Mouse (Mus musculus) megakaryocyte progenitor cell, adult 5-6 weeks (primary cell): ENCODE data around the gene Wwc1. TPM values are rescaled to one million over a fixed set of nuclear protein-coding genes. Genes with fewer than 3 reads are reported as not detected.

ENCODE experiments used
- ATAC-seq: replicated peaks from 2 replicates; pipeline ENCODE4 v1.8.0; 2016; ENCODE audit warnings: mild to moderate bottlenecking, moderate TSS enrichment, inconsistent platforms; ENCODE audit not compliant: poor library complexity
- total RNA-seq, 2 experiments: library from RNA; stranded (forward) in 1 of 2; stranded (reverse) in 1 of 2; fragments of 157-497, 149-512 nt in 1 of 2; fragments of 200-1000 nt in 1 of 2; gene quantifications; 2 replicates each; pipeline versions ENCODE4 v1.2.3 to v1.2.4; 2015 to 2017

The Wwc1 gene
- total RNA-seq, 2 experiments from 2014 or later: 0.02 TPM; not detected in 1

DNA sequence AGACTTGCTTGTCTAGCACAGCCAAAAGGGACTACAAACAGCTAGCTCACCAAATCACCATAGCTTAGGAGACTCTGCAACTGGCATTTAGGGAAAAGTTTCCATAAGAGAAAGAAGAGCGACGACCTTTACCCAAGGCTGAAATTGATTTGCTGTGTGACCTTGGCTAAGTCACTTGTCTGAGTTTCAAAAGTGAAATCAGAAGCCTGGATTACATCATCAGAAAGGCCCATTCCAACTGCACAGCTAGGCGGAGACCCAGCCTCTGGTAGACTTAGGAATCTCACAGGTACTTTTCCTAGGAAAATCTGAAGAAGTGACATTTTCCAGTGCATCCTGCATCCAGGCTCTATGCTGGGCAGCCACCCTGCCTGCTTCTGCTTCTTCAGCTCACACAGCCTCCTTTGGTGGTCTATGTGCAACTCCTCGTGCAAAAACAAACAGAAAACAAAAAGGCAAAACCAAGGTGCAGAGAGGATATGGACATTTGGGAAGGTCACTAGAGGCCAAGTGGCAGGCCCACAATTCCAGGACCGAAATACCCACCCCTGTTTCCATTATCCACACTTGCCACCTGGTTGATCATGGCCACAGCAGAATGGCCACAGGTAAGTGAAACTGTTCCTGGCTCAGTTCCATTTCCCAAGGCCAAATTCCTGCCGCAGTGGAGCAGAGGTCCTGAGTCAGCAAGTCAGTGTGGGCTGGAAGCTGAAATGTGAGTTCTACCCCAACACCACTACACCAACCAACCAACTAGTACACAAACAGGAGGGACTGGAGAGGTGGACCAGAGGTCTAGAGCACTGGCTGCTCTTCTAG, 5.5 kb downstream of the Wwc1 start:
- no peak for ATAC-seq

DNA sequence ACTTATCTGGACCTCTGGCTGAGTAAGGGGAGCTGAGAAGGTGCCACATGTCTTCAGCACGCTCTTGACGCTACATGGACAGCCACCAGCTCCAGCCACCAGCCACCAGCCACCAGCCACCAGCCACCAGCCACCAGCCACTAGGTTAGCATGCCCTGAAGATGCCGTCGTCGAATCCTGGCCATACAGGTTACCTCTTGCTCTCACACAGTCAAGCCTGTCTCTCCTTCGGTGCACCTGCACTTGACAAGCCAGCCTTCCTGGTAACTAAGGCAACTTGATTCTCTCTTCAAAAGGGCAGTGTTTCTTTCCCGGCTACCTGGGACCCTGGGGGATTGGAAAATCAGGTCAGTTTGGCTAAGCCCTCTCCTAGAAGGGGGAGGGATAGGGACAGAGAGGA, 7.2 kb downstream of the Wwc1 start:
- no peak for ATAC-seq

DNA sequence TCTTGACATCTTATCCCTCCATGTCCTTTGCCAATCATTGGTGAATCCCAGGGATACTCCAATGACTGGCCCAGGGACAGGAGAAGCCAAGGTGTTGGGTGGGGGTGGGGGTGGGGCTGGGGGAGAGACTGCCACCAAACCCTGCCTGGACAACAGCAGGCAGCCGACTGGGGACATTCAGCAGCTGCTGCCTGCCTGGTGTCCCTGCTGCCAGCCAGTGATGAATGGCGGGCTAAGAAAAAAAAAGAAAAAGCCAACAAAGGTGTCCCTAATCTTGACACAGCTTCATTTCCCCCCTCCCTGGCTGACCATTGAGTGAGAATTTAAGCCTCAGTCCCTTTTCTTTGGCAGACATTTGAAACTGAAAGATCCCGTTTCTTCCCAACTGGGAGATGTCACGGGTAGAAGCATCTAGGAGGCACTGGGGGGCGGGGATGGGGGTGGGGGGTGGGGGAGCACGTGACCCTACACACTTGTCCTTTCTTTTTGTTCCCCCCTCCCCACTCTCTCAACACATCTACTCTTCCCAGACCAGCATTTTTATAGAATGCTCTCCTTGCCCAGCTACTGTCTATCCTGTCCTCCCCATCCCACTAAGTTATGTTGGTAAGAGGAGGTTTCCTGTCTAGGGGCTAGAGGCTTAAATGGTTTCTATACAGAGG, 7.9 kb downstream of the Wwc1 start:
- ATAC-seq: no peak

DNA sequence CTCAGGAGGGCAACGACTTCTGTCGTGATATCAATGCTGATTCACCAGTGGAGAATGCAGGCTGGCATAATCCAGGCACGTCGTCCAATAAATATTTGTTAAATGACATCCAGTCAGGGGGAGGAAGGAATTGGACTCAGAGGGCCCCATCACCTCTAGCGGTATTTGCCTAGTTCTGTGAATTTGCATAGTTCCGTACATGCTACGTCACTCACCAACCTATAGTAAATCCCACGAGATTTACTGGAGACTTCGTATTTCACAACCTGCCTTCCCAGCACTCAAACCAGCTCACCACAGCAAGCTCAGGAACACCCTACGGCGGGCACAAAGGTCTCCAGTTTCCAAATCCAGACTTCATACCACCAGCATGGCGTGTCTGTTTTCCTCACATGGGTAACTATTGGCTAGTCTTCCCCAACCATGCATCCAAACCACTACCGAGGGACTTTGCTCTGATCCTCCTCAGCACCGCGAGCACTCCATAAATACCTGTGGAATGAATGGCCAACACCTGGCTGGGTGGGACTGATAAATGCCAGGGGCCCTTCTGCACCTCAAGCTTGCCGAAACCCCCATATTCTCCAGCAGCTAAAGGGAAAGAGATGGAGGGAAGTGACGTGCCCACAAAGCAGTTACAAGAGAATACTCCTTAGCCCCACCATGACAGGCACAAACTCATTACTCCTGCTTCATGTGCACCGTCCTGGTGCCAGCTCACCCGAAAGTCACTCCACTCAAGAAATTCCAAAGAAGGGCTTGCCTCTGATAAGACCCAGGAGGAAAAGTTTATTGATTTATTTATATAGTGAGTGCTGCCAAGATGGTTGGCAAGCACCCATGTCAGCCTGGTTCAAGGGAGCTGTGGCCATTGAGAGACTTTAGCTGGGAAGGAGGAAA, 9.3 kb downstream of the Wwc1 start:
- ATAC-seq: no peak

DNA sequence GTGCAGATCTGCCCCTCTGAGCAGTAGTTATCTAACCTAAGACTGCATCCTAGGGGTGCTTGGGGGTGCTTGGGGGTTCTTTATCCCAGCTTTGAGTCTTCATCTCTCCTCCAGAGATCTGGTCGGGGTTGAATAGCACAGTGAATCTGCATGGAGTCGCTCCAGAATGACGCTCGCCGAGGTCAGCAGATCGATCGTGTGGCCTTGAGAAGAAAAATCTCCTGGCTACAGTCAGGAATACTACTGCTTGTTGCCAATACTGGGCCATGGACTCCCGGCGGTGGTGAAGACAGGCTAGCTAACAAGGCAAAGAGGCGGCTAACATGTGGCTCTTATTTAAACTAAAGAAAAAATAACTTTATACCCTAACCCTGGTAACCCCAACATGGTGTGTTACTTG, 12.0 kb downstream of the Wwc1 start:
- no peak for ATAC-seq

DNA sequence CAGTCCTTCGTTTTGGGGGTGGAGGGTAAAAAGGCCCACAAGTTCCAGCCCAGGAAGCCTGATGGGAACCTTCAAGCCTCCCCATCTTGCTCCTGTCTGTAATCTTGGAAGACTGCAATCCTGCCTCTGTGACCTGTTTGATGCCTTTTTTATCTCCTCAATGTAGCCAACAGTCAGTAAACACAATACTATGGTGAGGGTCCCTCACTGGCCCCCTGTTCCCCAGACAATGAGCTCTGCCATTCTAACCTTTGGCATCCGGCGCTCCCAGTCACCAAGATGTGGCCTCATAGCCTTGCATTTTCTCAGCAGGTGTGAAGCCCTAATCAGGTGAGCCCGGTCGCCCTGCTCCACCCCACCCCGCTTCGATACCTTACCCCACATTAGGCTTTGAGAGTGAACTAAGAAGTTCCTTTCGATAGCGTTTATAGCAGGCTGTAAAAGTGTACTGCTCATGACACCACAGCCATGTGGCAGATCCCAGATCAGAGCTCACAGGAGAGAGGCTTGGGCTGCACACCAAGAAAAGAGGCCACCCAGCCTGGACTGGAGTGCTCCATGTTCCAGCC, 16.3 kb downstream of the Wwc1 start:
- no peak for ATAC-seq

DNA sequence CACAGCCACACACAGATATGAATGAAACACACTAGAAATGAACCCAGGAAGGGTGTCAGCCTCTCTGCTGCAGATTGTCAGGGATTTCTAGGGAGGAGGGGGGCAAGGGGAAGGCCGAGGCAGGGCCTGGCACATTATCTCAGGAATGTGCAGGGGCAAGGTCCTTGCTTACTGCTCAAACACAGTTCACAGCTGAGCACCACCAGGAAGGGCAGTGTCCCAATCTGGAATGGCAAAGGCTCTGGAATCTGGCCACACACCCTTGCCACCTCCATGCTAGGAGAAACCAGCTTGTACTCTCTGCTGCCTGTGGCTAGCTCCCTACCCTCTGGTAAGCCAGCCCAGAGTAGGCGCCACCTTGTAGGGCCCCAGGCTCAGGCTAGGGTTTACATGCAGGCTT, 16.8 kb downstream of the Wwc1 start:
- no peak for ATAC-seq

DNA sequence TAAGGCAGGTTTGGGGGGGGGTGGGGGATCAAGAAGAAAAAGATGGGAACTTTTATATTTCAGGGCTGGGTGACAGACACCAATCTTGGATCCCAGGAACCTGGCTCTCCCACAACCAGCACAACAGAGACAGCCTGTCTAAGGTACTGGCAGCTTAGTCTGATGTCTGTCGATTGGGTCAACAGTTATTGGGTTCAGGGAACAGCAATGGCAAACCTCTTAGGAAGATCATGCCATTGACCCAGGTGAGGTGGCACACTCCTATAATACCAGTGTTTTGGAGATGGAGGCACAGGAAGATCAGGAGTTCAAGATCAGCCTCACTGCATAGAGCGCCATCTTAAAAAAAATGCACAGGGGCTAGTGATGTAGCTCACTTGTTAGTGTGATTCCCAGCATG, 17.9 kb downstream of the Wwc1 start:
- no peak for ATAC-seq

DNA sequence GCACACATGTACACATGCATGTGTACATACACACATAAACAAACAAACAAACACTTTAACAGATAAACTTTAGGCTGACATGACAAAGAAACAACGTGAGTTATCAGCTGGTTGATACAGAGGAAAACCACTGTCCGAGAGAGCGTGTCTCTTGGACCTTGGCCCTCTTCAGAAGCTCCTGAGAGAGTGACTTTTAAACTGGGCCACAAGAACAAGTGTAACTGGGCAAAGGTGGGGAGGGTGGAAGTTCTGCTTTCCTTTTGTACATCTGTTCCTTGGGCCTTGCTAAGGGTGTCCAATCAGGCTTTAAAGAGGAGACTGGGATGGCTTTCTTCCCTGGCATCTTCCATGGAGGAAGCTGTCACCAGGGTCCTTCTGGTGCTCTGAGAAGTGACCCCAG, 21.1 kb downstream of the Wwc1 start:
- ATAC-seq: no peak

DNA sequence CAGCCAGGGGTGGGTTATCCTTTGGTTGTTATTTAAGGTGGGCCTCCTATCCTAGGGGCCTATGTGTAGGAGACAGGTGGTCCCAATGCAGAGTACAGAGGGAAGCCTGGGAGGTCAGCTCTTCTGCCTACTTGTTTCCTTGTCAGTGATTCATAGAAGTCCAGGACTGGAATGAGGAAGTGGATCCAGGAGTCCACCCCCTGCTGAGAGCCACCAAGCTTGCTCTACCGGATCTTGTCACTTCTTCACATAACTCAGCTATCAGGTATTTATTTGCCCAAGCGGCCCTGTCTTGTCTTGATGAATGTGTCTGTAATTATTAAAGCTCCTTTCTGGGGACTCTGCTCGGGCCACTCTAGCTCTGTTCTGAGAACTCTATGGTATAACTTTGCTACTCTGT, 24.8 kb downstream of the Wwc1 start:
- ATAC-seq: no peak

DNA sequence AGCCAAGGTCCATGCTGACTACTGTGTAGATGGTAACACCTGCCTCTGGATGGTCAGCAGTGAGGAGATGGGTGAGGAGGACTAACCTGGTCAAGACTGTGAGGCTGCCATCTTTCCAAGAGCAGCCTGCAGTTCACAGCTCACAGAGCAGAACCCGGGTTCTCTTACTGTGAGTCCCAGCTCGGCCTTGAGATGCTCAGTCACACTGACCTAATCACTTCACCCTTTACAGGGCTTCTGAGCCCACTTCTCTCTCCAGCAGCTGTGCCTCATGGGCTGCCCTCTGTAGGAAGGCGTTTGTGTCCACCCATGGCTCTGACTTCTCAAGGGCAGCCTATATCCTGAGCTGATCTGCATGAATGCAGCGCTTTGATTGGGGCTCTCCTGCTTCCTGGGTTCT, 27.1 kb downstream of the Wwc1 start:
- ATAC-seq: no peak

DNA sequence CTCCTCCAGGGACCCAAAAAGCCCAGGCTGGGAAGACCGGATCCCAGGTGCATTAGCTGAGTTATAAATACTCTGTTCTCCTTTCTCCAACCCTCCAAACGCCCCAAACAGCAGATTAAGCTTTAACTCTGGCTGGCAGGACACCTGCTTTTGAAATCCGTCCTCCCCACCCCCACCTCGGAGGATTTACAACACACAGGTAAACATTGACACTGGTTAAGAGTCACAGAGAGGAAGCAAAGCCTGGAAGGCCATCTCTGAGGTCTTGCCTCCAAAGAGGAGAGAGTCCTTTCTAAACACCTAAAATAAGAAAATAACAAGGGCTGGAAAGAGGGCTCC, 28.6 kb downstream of the Wwc1 start:
- no peak for ATAC-seq

DNA sequence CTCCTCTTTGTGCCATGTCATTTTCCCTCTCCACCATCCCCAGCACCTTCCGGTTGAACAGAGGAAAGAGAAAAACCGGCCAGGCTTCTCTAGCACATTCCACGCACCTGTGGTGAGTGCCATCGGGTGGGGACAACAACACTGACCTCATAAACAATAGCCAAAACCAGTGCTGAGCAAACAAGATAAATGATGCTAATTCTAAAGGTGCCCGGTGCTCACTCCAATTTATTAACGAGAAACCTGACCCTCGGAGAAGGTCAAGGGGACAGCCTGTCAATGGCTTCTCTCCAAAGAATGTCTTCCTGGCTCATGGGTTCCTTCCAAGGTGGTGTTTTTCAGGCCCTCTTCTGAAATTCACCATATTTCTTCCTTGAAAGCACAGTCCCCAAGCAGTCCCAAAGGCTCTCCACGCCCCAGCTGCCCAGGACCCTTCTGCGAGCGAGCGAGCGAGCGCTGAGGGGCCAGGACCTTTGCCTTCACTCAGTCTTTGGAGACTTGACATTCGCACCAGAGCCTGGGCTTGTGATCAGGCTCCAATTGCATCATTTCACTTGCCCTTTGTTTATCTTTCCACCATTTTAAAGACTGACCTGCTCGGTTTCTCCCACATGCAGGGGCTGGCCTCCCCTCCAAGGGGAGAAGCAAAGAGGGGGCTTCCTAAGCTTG, 29.1 kb downstream of the Wwc1 start:
- no peak for ATAC-seq

DNA sequence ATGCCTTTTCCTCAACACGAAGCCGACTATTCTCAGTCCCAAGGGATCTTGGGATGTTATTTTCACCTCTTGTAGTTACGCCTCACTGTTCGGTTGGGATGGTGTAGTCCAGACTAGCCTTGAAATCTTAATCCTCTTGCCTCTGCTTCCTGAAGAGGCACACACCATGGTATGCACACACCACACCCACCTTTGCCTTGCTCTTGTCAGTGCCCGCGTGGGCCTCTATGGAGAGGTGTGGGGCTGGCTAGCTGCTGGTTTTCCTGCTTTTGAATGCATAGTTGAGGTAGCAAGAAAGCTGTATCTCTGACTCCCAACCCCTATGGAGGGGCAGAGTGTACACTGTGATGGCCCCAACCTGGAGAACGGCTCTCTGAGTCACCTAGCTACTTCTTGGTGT, 29.9 kb downstream of the Wwc1 start:
- no peak for ATAC-seq

DNA sequence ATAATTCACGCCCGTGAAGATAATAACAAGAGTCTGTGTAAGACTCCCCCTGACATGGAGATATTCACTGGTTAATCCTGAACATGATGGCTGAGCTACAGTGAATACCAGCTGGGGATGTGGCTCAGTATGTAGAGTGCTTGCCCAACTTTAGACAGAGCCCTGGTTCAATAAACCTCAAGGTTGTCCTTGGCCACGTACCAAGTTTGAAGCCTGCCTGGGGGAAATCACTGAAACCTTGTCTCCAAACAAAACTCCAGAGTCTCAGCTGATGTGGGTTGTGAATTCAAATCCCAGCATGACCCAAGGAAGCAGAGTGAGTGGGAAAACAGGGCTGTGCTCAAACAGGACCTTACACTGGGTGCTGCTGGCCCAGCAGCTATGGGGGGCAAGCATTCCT, 30.3 kb downstream of the Wwc1 start:
- no peak for ATAC-seq

DNA sequence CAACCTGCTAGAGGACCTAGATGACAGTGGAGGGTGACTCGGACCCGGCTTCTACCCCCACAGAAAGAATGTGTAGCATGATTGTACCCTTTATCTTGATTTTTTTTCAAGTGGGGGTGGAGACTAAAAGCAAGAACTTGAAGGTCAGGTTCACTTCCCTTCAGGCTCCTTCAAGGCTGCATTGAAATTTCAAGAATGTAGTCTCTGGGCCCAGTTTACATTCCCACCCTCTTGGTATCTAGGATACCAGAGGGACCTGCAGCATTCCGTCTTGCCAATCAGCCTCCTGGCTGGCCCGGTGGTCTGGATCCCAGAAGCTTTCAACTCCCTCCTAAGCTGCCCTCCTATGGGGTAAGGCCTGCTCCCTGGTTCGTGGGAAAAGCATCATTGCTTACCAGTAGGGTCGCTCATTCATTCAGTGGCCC, 31.9 kb downstream of the Wwc1 start:
- ATAC-seq: no peak

DNA sequence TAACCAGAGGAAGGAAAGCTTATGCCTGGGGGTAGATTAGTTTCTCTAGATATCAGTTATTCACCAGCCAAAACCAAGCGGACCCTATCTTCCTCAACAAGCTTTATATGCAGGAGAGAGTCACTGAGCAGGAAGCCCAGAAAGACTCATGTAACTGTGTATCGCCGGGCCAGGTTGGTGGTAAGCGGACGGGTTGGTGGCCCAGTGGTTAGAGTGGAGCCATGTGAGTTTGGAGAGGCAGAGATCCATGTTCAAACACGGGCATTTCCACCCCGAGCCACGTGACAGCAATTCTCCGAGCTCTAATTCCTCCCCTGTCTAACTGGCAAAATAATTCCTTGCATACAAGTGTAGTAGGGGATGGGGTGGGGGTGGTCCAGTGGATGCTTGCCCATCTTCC, 32.4 kb downstream of the Wwc1 start:
- ATAC-seq: no peak; the same call in 1 of the 2 replicates

DNA sequence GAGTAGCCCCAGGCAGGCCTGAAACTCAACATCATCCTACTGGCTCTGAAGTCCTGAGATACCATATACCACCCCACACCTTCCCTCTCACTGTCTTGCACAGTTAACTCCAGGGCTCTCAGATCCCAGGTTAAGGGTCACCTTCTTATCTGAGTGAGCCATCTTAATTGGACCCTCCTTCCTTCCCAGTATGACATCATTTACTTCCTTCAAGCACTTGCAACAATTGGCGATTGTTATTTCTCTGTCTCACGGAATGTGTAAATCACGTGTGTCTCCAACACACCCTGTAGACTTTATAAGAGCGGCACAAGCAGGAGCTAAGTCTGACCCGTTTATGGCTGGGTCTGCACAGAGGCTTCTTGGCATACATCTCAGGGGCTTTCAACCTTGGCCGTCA, 35.1 kb downstream of the Wwc1 start:
- ATAC-seq: no peak

DNA sequence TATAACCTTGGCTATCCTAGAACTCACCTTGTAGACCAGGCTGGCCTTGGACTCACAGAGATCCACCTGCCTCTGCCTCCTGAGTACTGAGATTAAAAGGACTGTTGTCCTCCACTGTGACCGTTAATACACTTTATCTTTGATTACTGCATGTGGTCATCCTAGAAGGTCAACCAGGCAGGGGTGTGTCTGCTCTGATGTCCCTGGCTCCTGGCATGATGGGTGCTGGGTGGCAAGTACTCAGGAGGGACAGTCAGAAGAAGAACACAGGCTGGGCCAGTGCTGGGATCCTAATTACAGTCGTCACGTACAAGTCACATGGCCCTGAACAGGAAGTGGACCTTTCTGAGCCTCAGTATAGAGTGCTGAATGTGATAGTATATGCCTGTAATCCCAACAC, 38.7 kb downstream of the Wwc1 start:
- no peak for ATAC-seq

DNA sequence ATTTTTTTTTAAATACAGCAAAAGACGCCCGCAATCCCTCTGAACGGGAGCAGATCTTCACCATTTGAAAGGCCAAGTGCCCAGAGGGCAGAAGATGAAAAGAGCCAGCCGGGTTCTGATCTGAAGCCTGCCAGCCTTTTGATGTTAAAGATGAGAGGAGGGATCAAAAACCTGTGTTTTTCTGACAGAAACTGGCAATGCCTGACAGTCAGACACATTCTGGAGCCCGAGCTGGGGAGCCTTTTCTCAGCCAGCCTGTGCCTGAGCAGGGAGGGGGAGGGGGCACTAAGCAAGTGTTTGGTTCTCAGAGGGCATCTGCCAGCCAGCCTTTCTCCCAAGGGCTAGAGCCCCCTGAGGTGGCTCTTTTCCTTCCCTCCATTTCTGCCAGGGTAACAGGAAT, 39.3 kb downstream of the Wwc1 start:
- no peak for ATAC-seq
